In genomic region chr7:43309069-43309468, GRCm38 (mm10) we compare ENCODE assay signal across 13 mouse cellular contexts. TPM values are rescaled to one million over a fixed set of nuclear protein-coding genes. Genes with fewer than 3 reads are reported as not detected.
DNase-seq lines count a peak whose midpoint lies in the region; ATAC-seq and TF ChIP-seq lines count a peak whose summit lies in the region.
"Had no signal": no experiment of that assay in that cellular context is flagged by ENCODE, and none has a peak within 500 bp of the region (broad histone marks: within the 10 kb centered on the region; RNA-seq: fewer than 3 reads in every experiment).

No protein-coding gene starts in this region.

- H3K4me2 ChIP-seq in intestine, postnatal 0 days (replicated peaks; ENCODE audit: low read depth): no peak overlapping the region
- H3K4me2 ChIP-seq in intestine, embryonic 16.5 days (ENCODE audit: low read depth, low read length): no peak overlapping the region
- no peak overlapping the region for H3K4me2 ChIP-seq in neural tube, embryonic 13.5 days
- H3K4me2 ChIP-seq in neural tube, embryonic 15.5 days: no peak overlapping the region
- H3K4me2 ChIP-seq: midbrain, embryonic 13.5 days had no signal

- no peak overlapping the region for H3K4me3 ChIP-seq in intestine, postnatal 0 days (ENCODE audit: low read depth, low read length)
- no peak overlapping the region for H3K4me3 ChIP-seq in intestine, embryonic 16.5 days (ENCODE audit: low read length)
- H3K4me3 ChIP-seq in neural tube, embryonic 13.5 days: no peak overlapping the region
- H3K4me3 ChIP-seq in neural tube, embryonic 15.5 days (replicated peaks): no peak overlapping the region
- H3K4me3 ChIP-seq in macrophage (ENCODE audit: inconsistent target): no peak overlapping the region
- H3K4me3 ChIP-seq: erythroblast, embryonic 14.5 days; hindbrain, embryonic 10.5 days; midbrain, embryonic 13.5 days had no signal

- H3K27me3 ChIP-seq in intestine, postnatal 0 days (replicated peaks; ENCODE audit: control insufficient read depth, insufficient read depth, low read length): no peaks in the 10 kb centered on the region
- H3K27me3 ChIP-seq in intestine, embryonic 16.5 days (replicated peaks; ENCODE audit: control insufficient read depth, insufficient read depth, low read length): no peaks in the 10 kb centered on the region
- no peaks in the 10 kb centered on the region for H3K27me3 ChIP-seq in neural tube, embryonic 13.5 days
- no peaks in the 10 kb centered on the region for H3K27me3 ChIP-seq in neural tube, embryonic 15.5 days (replicated peaks)
- H3K27me3 ChIP-seq: midbrain, embryonic 13.5 days had no signal

- TF ChIP-seq CTCF in intestine, postnatal 0 days (IDR thresholded peaks at IDR 0.05; ENCODE audit: low read depth): no peak

- H3K79me2 ChIP-seq in macrophage (ENCODE audit: inconsistent target): peaks cover 87% of the 10 kb centered on the region

- 80% methylated on average over 2 of the region's 2 CpGs for WGBS in intestine, postnatal 0 days
- WGBS in intestine, embryonic 16.5 days: 76% methylated on average over 2 of the region's 2 CpGs
- WGBS in neural tube, embryonic 13.5 days: 95% methylated on average over 2 of the region's 2 CpGs
- 82% methylated on average over 2 of the region's 2 CpGs for WGBS in neural tube, embryonic 15.5 days
- 66% methylated on average over 2 of the region's 2 CpGs for WGBS in macrophage (ENCODE audit: missing documents)

- peak overlapping the region; percentile 35; the same call in 1 of the 2 replicates for H3K27ac ChIP-seq in intestine, postnatal 0 days (ENCODE audit: low read depth, low read length)
- H3K27ac ChIP-seq in intestine, embryonic 16.5 days (ENCODE audit: low read length): no peak overlapping the region; the same call in 1 of the 2 replicates
- peak overlapping the region; percentile 6; the same call in 1 of the 2 replicates for H3K27ac ChIP-seq in neural tube, embryonic 13.5 days (replicated peaks)
- no peak overlapping the region for H3K27ac ChIP-seq in neural tube, embryonic 15.5 days (replicated peaks)
- H3K27ac ChIP-seq in macrophage: peak overlapping the region; percentile 88; the same call in 1 of the 2 replicates
- H3K27ac ChIP-seq: hindbrain, embryonic 10.5 days; kidney, postnatal 0 days; midbrain, embryonic 13.5 days had no signal

- peak; percentile 48 to 57 for DNase-seq in heart, adult 9 months (ENCODE audit: low spot score in 2 of 2)
- no peak for DNase-seq in frontal cortex, postnatal 25 days (ENCODE audit: low spot score in 2 of 2)
- DNase-seq: cerebellum, adult 9-11 months; lung, postnatal 10 days had no signal

- H3K4me1 ChIP-seq in intestine, postnatal 0 days (replicated peaks; ENCODE audit: control insufficient read depth, insufficient read depth, low read length): no peaks in the 10 kb centered on the region
- peaks cover 9% of the 10 kb centered on the region; the same call in 1 of the 2 replicates for H3K4me1 ChIP-seq in intestine, embryonic 16.5 days (ENCODE audit: control insufficient read depth, insufficient read depth, low read length)
- H3K4me1 ChIP-seq in neural tube, embryonic 13.5 days (replicated peaks): peaks cover 30% of the 10 kb centered on the region
- H3K4me1 ChIP-seq in neural tube, embryonic 15.5 days: peaks cover 38% of the 10 kb centered on the region

- H3K9me3 ChIP-seq in intestine, postnatal 0 days (ENCODE audit: control insufficient read depth): no peaks in the 10 kb centered on the region
- H3K9me3 ChIP-seq in intestine, embryonic 16.5 days (ENCODE audit: control insufficient read depth, low read length): no peaks in the 10 kb centered on the region
- no peaks in the 10 kb centered on the region for H3K9me3 ChIP-seq in neural tube, embryonic 13.5 days
- H3K9me3 ChIP-seq in neural tube, embryonic 15.5 days (replicated peaks): no peaks in the 10 kb centered on the region
- H3K9me3 ChIP-seq: hindbrain, embryonic 10.5 days; midbrain, embryonic 13.5 days had no signal

- peaks cover under 1% of the 10 kb centered on the region; the same call in 1 of the 2 replicates for H3K36me3 ChIP-seq in intestine, postnatal 0 days (ENCODE audit: control insufficient read depth, insufficient read depth)
- 0 out of 2 replicates have a peak, but pooled peaks cover 3% of the 10 kb centered on the region for H3K36me3 ChIP-seq in intestine, embryonic 16.5 days (ENCODE audit: control insufficient read depth, insufficient read depth, low read length)
- H3K36me3 ChIP-seq in neural tube, embryonic 13.5 days: peaks cover 57% of the 10 kb centered on the region
- H3K36me3 ChIP-seq in neural tube, embryonic 15.5 days: peaks cover 52% of the 10 kb centered on the region
- H3K36me3 ChIP-seq in macrophage (ENCODE audit: inconsistent target): peaks cover 22% of the 10 kb centered on the region; the same call in 1 of the 2 replicates

- H3K9ac ChIP-seq in intestine, postnatal 0 days (ENCODE audit: low read depth, low read length): no peak overlapping the region
- no peak overlapping the region for H3K9ac ChIP-seq in intestine, embryonic 16.5 days (ENCODE audit: low read depth, low read length)
- H3K9ac ChIP-seq in neural tube, embryonic 13.5 days: 0 out of 2 replicates have a peak overlapping the region, but pooled peaks have one; percentile 1
- H3K9ac ChIP-seq in neural tube, embryonic 15.5 days (replicated peaks): no peak overlapping the region
- H3K9ac ChIP-seq: midbrain, embryonic 13.5 days had no signal

- no peak for ATAC-seq in intestine, postnatal 0 days
- ATAC-seq in intestine, embryonic 16.5 days: no peak
- no peak for ATAC-seq in neural tube, embryonic 13.5 days (ENCODE audit: low read depth)
- no peak for ATAC-seq in neural tube, embryonic 15.5 days (ENCODE audit: low FRiP score)
- ATAC-seq: midbrain, embryonic 13.5 days had no signal

RNA-seq across cellular contexts. Expression of gene Zfp715, which starts 4.0 kb away (rescaled TPM):
- polyA plus RNA-seq in intestine, postnatal 0 days (2015; fragmentation: Nextera tagmentation; extraction: Ambion mirVana): 5.3 and 5.5 TPM in 2 replicates
- polyA plus RNA-seq in intestine, embryonic 16.5 days (2015; fragmentation: Nextera tagmentation; extraction: Ambion mirVana): 8.2 and 8.7 TPM in 2 replicates
- 16.2 and 17.4 TPM in 2 replicates for polyA plus RNA-seq in neural tube, embryonic 13.5 days (2015; fragmentation: Nextera tagmentation; extraction: Ambion mirVana)
- polyA plus RNA-seq in neural tube, embryonic 15.5 days (2015; fragmentation: Nextera tagmentation; extraction: Ambion mirVana): 17.8 and 18.6 TPM in 2 replicates
- total RNA-seq in macrophage (2018; cell fraction: chromatin; rRNA removed): 10 to 100 TPM; 20.0 to 82.9 (median 45.3) TPM
- total RNA-seq in macrophage (2018; cell fraction: cytosol; rRNA removed): 10 to 100 TPM in 23 of 26 experiments, 1 to 10 TPM in 3; 8.1 to 21.9 (median 13.5) TPM
- 10 to 100 TPM; 16.1 to 68.5 (median 36.5) TPM for total RNA-seq in macrophage (2018; cell fraction: nucleus; rRNA removed)
- polyA plus RNA-seq in macrophage (2018): 14.7 to 18.7 TPM (median 16.7 TPM) in 3 replicates

RNA-seq across cellular contexts. Expression of gene Siglecf, which starts 42.1 kb away (rescaled TPM):
- polyA plus RNA-seq in intestine, postnatal 0 days (2015; fragmentation: Nextera tagmentation; extraction: Ambion mirVana): 0.25 and 0.33 TPM in 2 replicates
- 0.46 and 0.54 TPM in 2 replicates for polyA plus RNA-seq in intestine, embryonic 16.5 days (2015; fragmentation: Nextera tagmentation; extraction: Ambion mirVana)
- 0.17 and 0.26 TPM in 2 replicates for polyA plus RNA-seq in neural tube, embryonic 13.5 days (2015; fragmentation: Nextera tagmentation; extraction: Ambion mirVana)
- 0.12 and 0.49 TPM in 2 replicates for polyA plus RNA-seq in neural tube, embryonic 15.5 days (2015; fragmentation: Nextera tagmentation; extraction: Ambion mirVana)
- under 1 TPM in 2 of 26 experiments, not detected in 24; 0.33 TPM for total RNA-seq in macrophage (2018; cell fraction: chromatin; rRNA removed)
- under 1 TPM; 0.03 to 0.56 (median 0.23) TPM for total RNA-seq in macrophage (2018; cell fraction: cytosol; rRNA removed)
- under 1 TPM in 16 of 26 experiments, not detected in 10; 0.17 to 0.89 (median 0.40) TPM for total RNA-seq in macrophage (2018; cell fraction: nucleus; rRNA removed)
- 0.35 to 0.52 TPM (median 0.43 TPM) in 3 replicates for polyA plus RNA-seq in macrophage (2018)
- polyA plus RNA-seq: erythroblast, embryonic 14.5 days; kidney, postnatal 0 days had no signal

Comparison
In these comparisons a context has a peak if more than half of its experiments do, and no peak if none do; other contexts are left out.
1. H3K27ac ChIP-seq: peak in intestine, postnatal 0 days (single experiment), neural tube, embryonic 13.5 days (single experiment) and macrophage (single experiment); none in intestine, embryonic 16.5 days (single experiment) and neural tube, embryonic 15.5 days (single experiment).
2. DNase-seq: peak in heart, adult 9 months (2 of 2); none in frontal cortex, postnatal 25 days (0 of 2).